Mouse (Mus musculus) liver, embryonic 16.5 days (tissue): ENCODE measurements at regions not wholly inside any gene's neighbourhood (a gene's known extent, or its start where the extent isn't known, plus 50 kb on each side); places are given as distances from the start of the nearest gene placed in this dataset.

Source experiments
- ATAC-seq: fragments of 200-750 bp; cut with Nextera tagmentation; 2 replicates; pipeline ENCODE4 v1.8.0; 2017; ENCODE audit warnings: low read depth, mild to moderate bottlenecking, moderate number of reproducible peaks, moderate library complexity
- H3K27ac ChIP-seq: fragments of 300-500 bp; sonication (generic); 2 replicates; pipeline ENCODE4 v1.5.1; 2014; ENCODE audit warnings: mild to moderate bottlenecking, low read length
- H3K27me3 ChIP-seq: fragments of 300-500 bp; sonication (generic); 2 replicates; pipeline ENCODE4 v1.6.1; 2014; ENCODE audit warnings: low read depth, low read length, mixed read lengths; ENCODE audit not compliant: control insufficient read depth, insufficient read depth
- H3K36me3 ChIP-seq: fragments of 300-500 bp; sonication (generic); 2 replicates; pipeline ENCODE4 v1.6.1; 2014; ENCODE audit warnings: mild to moderate bottlenecking; ENCODE audit not compliant: control insufficient read depth, insufficient read depth
- H3K4me1 ChIP-seq: fragments of 300-500 bp; sonication (generic); 2 replicates; pipeline ENCODE4 v1.6.1; 2014; ENCODE audit warnings: low read depth, low read length, mixed read lengths; ENCODE audit not compliant: control insufficient read depth
- H3K4me2 ChIP-seq: fragments of 300-500 bp; sonication (generic); 2 replicates; pipeline ENCODE4 v1.6.1; 2014; ENCODE audit warnings: low read depth, low read length, mixed read lengths
- H3K4me3 ChIP-seq: fragments of 300-500 bp; sonication (generic); 2 replicates; pipeline ENCODE4 v1.5.1; 2014; ENCODE audit warnings: low read depth, mild to moderate bottlenecking, low read length
- H3K9ac ChIP-seq: fragments of 300-500 bp; sonication (generic); 2 replicates; pipeline ENCODE4 v1.6.1; 2014; ENCODE audit warnings: low read depth, low read length
- H3K9me3 ChIP-seq: fragments of 300-500 bp; sonication (generic); replicated peaks from 2 replicates; pipeline ENCODE4 v1.6.1; 2016; ENCODE audit warnings: low read length; ENCODE audit not compliant: control insufficient read depth
- WGBS: fragments of 180-500 bp; shearing (Covaris S2); extraction: QIAGEN DNeasy Blood & Tissue Kit; methylation state at CpG from one replicate; pipeline ENCODE4 v1.1.7; 2014; ENCODE audit not compliant: insufficient replicate concordance; 5-methylcytosine and 5-hydroxymethylcytosine counted together

- Histone ChIP-seq H3K4me3 (no peak overlapping the region), H3K9me3 (no peaks in the 10 kb centered on the region), H3K27ac (no peak overlapping the region), H3K27me3 (peaks cover 45% of the 10 kb centered on the region), H3K4me1 (no peaks in the 10 kb centered on the region), H3K36me3 (no peaks in the 10 kb centered on the region), H3K4me2 (no peak overlapping the region), H3K9ac (no peak overlapping the region)
- ATAC-seq, result no peak
- 38% methylated on average over 3 of the region's 3 CpGs for WGBS
Observed at GRCm38 (mm10) chr2:94248948-94249347, 91.2 kb upstream of the Hsd17b12 start.

- Histone ChIP-seq H3K36me3 (no peaks in the 10 kb centered on the region), H3K4me2 (no peak overlapping the region), H3K27me3 (peaks cover 65% of the 10 kb centered on the region), H3K4me1 (no peaks in the 10 kb centered on the region), H3K27ac (no peak overlapping the region), H3K9me3 (no peaks in the 10 kb centered on the region), H3K4me3 (no peak overlapping the region), H3K9ac (no peak overlapping the region)
- 2% methylated on average over 30 of the region's 30 CpGs for WGBS
- ATAC-seq, result no peak
Observed at GRCm38 (mm10) chr2:94246851-94247471, 89.2 kb upstream of the Hsd17b12 start.

GRCm38 (mm10) chr2:94246180-94246611 lies 88.4 kb upstream of the Hsd17b12 start:
- WGBS, result 31% methylated on average over 9 of the region's 9 CpGs
- no peak for ATAC-seq
- H3K4me3 ChIP-seq, result no peak overlapping the region
- no peak overlapping the region for H3K27ac ChIP-seq
- H3K4me2 ChIP-seq, result no peak overlapping the region
- H3K27me3 ChIP-seq, result peaks cover 72% of the 10 kb centered on the region
- no peaks in the 10 kb centered on the region for H3K9me3 ChIP-seq
- H3K4me1 ChIP-seq, result no peaks in the 10 kb centered on the region; the same call in 1 of the 2 replicates
- H3K36me3 ChIP-seq, result no peaks in the 10 kb centered on the region
- no peak overlapping the region for H3K9ac ChIP-seq

GRCm38 (mm10) chr2:94245305-94245959 lies 87.7 kb upstream of the Hsd17b12 start:
- H3K4me3 ChIP-seq, result no peak overlapping the region
- WGBS, result 2% methylated on average over 16 of the region's 16 CpGs
- peaks cover 80% of the 10 kb centered on the region for H3K27me3 ChIP-seq
- H3K9ac ChIP-seq, result no peak overlapping the region
- H3K4me2 ChIP-seq, result no peak overlapping the region
- ATAC-seq, result no peak
- no peaks in the 10 kb centered on the region for H3K36me3 ChIP-seq
- no peaks in the 10 kb centered on the region for H3K9me3 ChIP-seq
- H3K27ac ChIP-seq, result no peak overlapping the region
- no peaks in the 10 kb centered on the region; the same call in 1 of the 2 replicates for H3K4me1 ChIP-seq

GRCm38 (mm10) chr2:94244140-94244539 lies 86.4 kb upstream of the Hsd17b12 start:
- Histone ChIP-seq H3K4me1 (no peaks in the 10 kb centered on the region; the same call in 1 of the 2 replicates), H3K9me3 (no peaks in the 10 kb centered on the region), H3K4me3 (no peak overlapping the region), H3K27me3 (peaks cover 92% of the 10 kb centered on the region), H3K9ac (no peak overlapping the region), H3K36me3 (no peaks in the 10 kb centered on the region), H3K27ac (no peak overlapping the region), H3K4me2 (no peak overlapping the region)
- no peak for ATAC-seq
- WGBS, result 2% methylated on average over 9 of the region's 9 CpGs

- Histone ChIP-seq H3K4me3 (no peak overlapping the region), H3K4me1 (no peaks in the 10 kb centered on the region; the same call in 1 of the 2 replicates), H3K27me3 (peaks cover 95% of the 10 kb centered on the region), H3K9ac (no peak overlapping the region), H3K9me3 (no peaks in the 10 kb centered on the region), H3K36me3 (no peaks in the 10 kb centered on the region), H3K27ac (no peak overlapping the region), H3K4me2 (no peak overlapping the region)
- WGBS, result 2% methylated on average over 50 of the region's 50 CpGs
- ATAC-seq, result no peak
Observed at GRCm38 (mm10) chr2:94243053-94243916, 85.5 kb upstream of the Hsd17b12 start.

GRCm38 (mm10) chr2:94242406-94243052 lies 84.8 kb upstream of the Hsd17b12 start:
- WGBS, result 5% methylated on average over 7 of the region's 7 CpGs
- no peaks in the 10 kb centered on the region; the same call in 1 of the 2 replicates for H3K4me1 ChIP-seq
- no peak overlapping the region for H3K27ac ChIP-seq
- no peaks in the 10 kb centered on the region for H3K36me3 ChIP-seq
- no peak overlapping the region for H3K9ac ChIP-seq
- no peak overlapping the region for H3K4me3 ChIP-seq
- H3K9me3 ChIP-seq, result no peaks in the 10 kb centered on the region
- peaks cover 94% of the 10 kb centered on the region for H3K27me3 ChIP-seq
- ATAC-seq, result no peak
- H3K4me2 ChIP-seq, result no peak overlapping the region

- H3K36me3 ChIP-seq, result no peaks in the 10 kb centered on the region
- H3K4me3 ChIP-seq, result no peak overlapping the region
- H3K27me3 ChIP-seq, result peaks cover 88% of the 10 kb centered on the region
- no peak for ATAC-seq
- no peak overlapping the region for H3K27ac ChIP-seq
- no peak overlapping the region for H3K9ac ChIP-seq
- no peak overlapping the region for H3K4me2 ChIP-seq
- 8% methylated on average over 4 of the region's 4 CpGs for WGBS
- H3K9me3 ChIP-seq, result no peaks in the 10 kb centered on the region
- H3K4me1 ChIP-seq, result no peaks in the 10 kb centered on the region; the same call in 1 of the 2 replicates
Observed at GRCm38 (mm10) chr2:94242051-94242397, 84.3 kb upstream of the Hsd17b12 start.
